Mouse (Mus musculus): Measurements from ENCODE around the gene Nup62.

The Nup62 gene

DNA sequence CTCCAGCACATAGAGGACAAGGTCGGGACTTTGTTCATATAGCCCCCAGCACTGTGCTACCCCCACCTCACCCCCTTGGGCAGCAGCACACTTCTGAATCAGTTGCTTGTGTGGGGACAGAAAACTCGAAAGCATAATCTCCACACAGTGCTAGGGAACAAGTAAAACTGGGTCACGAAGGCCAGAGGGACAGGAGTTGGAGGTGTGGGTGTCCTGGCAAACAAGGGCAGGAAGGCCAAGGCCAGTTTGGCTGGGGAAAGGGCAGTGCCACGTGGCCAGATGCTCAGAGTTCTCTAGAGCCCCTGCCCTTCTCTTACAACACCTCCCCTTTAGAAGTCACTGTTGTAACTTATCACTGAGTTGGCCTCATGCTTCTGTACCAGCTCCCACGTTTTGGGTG is 4.0 kb downstream of the Nup62 start:
- DNase-seq: no peak

DNA sequence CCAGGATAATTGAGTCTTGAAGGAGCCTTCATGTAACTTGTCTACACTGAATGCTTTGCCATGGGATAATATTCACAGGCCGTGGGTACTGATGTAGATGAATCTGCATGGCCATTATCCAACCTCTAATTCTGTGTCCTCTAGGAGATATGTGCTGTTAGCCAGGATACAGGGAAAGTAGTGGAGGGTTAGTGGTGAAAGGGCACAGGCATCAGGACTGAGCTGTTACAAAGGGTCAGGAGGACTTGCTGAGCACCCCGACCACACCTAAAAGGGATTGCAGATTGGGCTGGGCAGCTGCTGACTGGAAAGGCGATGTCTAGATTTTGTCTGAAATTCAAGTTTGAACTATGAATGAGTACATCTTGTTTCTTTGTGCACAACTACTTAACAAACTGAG is 4.6 kb downstream of the Nup62 start:
- DNase-seq: no peak

DNA sequence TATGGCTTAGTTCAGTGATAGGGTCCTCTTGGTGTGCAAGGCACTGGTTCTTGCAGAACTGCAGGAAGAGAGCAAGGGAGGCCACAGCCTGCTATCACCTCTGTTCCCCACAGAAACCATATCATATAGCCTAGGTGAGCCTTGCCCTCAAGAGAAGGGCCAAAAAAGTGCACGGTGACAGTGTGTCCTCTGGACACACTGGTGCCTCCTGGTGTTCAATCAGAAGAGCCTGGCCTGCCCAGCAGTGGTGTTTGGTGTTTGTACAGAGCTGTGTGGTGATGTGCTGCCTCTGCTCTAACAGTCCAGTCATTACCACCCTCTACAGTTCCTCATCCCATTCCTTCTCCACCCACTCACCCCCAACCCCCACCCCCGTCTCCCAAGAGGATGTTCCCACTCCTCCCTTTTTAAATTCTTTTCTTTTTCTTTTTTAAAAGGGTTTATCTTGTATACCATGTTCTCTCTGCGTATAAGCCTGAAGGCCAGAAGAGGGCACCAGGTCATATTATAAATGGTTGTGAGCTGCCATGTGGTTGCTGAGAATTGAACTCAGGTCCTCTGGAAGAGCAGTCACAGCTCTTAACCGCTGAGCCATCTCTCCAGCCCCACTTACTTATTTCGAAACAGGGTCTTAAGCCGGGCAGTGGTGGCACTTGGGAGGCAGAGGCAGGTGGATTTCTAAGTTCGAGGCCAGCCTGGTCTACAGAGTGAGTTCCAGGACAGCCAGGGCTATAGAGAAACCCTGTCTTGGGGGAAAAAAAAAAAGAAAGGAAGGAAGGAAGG is 6.0 kb downstream of the Nup62 start:
- no peak for DNase-seq

DNA sequence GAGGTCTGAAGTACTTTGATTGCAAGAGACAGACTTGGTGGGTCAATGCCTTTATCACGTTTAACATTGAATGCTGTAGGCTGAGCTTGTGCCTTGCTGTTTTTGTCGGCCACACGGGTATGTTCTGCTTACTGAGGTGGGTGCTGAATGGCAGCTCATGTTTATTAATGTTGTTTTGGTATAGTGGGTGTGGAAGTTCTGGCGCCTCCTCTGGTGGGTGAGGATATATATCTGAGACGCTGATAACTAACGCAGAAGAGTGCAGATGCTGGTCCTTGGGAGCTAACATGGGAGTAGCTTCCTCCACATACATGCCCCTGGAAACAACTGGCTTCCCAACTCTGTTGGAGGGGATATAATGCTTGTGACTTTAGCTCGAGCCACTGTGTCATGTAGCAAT is 7.5 kb downstream of the Nup62 start:
- no peak for DNase-seq

DNA sequence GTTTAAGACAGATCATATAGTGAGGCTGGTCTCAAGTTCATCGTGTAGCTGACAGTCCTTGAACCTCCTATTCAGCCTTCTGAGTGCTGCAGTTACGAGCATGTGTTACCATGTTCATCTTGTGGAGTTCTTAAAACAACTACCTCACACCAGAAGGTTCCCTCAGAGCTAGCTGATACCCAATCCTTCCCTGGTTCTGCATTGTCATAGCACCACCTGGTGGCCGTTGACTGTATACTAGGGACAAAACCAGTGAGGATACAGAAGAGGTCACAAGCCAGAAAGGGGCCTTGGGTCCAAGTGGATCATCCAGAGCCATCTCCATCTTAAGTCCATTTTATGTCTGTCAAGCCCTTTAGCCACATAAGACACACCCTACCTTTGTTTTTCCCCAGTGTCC is 9.0 kb downstream of the Nup62 start:
- DNase-seq: peak; percentile 79

DNA sequence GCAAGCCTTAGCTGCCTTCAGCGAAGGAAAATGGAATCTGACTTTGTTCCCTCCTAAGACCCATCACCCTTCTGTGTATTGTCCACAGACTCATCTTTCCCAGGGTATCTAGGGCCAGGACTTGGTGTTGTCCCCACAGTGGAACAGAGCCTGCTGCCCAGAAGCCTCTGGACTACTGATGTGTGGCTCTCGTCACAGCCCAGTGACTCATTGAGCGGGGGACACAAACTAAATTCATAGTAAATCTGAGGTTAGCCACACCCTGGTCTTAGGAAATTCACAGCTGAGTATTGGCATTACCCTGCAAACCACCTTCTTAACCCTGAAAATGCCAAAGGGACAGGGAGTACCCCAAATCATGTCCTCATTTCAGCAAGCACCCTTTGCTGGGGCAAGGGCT is 10.9 kb downstream of the Nup62 start:
- no peak for DNase-seq

DNA sequence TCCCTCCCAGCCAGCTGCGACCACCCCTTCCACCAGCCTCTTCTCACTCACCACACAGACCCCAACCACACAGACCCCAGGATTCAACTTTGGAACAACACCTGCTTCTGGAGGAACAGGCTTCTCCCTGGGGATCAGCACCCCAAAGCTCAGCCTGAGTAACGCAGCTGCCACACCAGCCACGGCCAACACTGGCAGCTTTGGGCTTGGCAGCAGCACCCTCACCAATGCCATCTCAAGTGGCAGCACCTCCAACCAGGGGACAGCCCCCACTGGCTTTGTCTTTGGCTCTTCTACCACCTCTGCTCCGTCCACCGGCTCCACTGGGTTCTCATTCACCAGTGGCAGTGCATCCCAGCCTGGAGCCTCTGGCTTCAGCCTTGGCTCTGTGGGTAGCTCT is 12.8 kb downstream of the Nup62 start:
- no peak for DNase-seq

DNA sequence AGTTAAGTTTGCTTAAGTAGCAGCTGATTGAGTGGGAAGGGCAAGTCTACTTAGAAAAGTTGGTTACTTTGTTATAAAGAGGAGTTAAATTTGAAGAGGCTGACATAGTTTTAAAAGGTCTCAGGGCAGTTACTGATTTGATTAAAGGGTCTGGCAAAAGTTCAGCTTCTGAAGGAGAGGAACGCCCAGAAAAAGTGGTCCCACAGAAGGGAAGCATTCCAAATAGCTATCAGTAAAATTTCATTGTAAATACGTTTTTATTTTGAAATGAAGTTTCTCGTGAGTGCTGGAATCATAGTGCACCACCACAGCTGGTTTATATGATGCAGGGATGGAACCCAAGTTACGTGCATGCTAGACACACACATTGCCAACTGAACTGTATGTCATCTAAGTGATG is 16.9 kb downstream of the Nup62 start:
- DNase-seq: no peak

DNA sequence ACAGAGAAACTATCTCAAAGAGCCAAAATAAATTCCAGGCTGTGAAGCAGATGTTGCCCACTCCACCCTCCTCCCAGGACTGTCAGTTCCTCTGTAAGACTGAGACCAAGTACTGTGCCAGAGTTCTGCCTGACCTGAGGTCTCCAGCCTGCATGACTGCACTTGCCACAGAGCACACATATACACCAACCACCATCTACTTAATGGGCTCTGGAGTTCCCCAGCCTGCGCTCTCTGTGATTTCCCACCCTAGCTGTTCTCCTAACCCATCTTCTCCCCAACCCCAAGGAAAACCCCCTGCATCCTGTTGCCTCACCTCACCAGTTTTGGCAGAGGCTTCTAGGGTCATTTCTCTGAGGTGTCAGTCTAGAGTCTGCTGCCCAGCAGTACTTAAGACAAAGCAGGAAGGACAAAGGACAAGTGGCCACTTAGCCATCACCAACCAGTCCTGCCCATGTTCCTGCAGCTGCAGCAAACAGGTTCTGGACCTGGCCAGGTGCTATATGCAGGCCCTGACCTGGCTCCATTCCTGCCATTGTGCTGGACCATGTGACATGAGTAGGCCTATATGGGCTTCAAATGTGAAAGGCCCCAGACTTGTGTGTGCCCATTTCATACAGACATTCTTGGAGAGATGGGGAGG is 19.6 kb downstream of the Nup62 start:
- no peak for DNase-seq

DNA sequence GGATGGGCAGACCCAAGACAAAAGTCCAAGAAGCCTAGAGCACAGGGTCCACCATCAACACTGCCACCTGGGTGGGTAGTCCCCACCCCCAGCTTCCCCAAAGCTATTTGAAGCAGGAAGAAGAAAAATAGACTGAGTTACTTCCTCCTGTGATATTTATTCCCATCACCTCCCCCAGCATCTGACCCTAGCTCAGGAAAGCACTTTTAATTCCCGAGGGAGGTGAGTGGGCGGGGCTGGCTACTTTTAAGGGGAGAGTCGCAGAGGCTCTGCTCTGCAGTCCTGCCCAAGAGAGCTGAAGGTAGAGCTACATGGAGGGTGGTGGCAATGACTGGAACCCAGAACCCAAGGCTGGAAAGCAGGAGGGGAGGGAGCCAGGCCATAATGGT is 20.1 kb downstream of the Nup62 start:
- DNase-seq: no peak

DNA sequence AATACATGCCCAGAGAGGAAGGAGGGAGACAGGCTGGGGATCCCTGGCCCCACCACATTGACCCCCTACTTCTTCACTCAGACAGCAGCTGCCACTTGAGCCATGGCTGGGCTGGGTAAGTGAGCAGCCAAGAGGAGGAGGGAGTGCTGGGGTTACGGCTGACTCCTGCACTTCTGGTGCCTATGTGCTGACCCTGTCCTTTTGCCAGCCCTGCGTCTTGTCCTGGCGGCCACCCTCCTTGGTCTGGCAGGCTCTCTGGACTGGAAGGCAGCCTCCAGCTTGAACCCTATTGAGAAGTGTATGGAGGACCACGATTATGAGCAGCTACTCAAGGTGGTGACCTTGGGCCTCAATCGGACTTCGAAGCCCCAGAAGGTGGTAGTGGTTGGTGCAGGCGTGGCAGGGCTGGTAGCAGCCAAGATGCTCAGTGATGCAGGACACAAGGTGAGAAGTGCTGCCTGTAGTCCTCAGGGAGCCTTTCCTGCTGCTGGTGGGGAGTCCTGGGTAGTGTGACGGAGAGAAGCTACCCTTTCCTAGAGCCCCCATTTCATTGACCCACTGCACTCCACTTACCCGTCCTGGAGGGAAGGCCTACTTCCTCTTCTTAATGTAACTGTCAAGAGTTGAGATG is 20.6 kb downstream of the Nup62 start:
- DNase-seq: no peak

DNA sequence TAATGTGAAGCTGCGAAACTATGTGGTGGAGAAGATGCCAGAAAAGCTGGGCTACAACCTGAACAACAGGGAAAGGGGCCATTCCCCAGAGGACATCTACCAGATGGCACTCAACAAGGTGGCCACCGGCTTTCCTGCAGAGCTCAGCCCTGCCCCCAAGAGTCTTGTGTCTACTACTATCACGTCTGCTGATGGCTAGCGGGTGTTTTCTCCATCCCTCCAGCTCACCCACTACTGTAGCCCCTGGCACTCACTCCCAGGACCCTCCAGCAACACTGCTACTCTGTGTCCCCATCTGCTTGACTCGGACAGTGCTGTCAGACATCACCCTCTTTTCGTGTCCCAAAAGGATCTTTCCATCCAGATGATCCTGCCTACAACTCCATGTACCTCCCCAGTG is 22.2 kb downstream of the Nup62 start:
- DNase-seq: no peak

DNA sequence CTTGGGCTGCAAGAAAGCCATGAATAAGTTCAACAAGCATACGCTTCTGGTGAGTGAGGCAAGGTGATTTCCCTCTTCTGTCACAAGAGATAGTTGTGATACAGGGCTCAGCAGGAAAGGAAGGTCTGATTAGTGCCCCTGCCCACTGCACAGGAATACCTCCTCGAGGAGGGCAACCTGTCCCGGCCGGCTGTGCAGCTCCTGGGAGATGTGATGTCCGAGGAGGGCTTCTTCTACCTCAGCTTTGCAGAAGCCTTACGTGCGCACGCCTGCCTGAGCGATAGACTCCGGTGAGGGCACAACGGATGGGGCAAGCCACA is 23.2 kb downstream of the Nup62 start:
- no peak for DNase-seq

DNA sequence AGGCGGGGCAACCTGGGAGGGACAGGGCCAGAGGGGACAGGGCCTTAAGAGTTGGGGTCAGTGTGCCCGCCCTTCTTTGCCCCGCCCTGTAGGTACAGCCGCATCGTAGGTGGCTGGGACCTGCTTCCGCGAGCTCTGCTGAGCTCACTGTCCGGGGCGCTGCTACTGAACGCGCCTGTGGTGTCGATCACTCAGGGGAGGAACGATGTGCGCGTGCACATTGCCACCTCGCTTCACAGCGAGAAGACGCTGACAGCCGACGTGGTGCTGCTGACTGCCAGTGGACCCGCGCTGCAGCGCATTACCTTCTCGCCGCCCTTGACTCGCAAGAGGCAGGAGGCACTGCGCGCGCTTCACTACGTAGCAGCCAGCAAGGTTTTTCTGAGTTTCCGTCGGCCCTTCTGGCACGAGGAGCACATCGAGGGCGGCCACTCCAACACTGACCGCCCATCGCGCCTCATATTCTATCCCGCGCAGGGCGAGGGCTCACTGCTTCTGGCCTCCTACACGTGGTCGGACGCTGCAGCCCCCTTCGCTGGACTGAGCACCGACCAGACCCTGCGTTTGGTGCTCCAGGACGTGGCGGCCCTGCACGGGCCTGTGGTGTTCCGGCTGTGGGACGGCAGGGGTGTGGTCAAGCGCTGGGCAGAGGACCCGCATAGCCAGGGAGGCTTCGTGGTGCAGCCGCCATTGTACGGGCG is 23.8 kb downstream of the Nup62 start:
- no peak for DNase-seq

DNA sequence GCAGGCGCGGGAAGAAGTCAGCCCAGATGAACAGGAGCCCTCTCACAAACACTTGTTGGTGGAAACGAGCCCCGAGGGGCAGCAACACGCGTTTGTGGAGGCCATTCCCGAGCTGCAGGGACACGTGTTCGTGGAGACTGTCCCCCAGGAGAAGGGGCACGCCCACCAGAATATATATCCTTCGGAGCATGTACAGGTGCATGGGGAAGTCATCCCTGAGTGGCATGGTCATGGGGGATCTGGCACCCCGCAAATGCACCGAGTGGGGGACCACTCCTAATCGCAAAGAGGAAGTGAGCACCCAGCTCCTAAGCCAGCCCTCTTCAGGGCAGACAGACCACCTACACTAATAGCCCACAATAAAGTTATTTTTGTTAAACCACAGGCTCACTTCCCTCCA is 24.5 kb downstream of the Nup62 start:
- no peak for DNase-seq

DNA sequence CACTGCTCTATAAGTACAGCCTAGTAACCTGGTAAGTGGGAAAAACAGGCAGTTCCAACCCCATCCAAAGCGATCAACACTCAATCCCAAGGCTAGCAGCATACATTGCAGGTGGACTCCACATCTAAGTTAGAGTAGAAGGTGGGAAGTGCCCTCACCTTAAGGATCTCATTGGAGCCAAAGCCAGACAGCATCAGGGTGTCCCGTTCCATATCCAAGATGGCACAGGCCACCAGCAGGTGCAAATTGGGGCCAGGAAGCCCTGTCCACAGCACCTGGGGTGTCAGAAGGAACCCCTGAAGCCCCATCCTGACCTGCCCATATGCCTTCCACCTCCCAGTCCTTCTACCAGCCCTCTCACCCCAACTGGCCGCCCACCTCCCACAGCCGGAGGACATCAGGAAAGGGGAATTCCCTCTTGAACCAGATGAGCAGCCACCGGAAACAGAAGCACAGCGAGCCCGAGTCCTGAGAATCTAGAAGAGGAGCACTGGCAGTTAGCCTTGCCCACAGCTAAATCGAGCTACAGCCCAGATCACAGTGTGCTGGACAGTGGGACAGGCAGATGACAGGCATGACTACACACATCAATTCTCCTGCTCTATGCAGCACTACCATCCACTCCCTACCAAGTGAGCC is 26.1 kb downstream of the Nup62 start:
- DNase-seq: no peak

DNA sequence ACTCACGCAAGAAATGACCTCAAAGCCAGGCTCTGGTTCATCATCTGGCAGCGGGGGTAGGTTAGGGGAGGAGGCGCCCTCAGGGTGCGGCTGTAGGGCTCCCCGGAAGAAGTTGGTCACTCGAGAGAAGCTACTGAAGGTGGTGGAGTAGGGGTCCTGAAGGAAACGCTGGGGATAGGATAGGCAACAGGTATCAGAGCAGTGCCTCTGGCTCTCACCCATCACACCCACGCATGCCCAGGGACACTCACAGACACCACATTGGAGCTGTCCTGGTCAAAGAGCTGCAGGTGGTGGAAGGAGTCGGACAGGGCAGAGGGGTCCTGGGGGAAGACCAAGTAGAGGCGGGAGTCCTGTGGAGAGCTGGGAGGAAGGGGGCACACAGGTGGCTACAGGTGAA is 29.1 kb downstream of the Nup62 start:
- no peak for DNase-seq

DNA sequence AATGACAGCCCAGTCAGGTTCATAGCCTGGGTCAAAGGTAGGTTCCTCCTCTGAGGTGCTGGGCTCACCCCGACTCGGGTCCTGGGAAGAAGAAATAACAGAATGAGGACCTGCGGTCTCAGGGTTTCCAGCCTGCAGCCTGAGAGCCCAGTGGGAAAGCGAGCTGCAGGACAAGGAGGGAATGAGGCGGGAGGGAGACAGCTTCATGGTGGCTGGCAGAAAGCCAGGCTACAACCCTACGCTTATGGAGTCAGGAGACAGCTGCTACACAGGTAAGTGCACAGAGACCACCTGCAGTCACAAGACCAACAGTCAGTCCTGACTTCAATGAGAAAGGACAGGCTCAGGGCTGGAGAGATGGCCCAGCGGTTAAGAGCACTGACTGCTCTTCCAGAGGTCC is 30.9 kb downstream of the Nup62 start:
- DNase-seq: peak; percentile 32

DNA sequence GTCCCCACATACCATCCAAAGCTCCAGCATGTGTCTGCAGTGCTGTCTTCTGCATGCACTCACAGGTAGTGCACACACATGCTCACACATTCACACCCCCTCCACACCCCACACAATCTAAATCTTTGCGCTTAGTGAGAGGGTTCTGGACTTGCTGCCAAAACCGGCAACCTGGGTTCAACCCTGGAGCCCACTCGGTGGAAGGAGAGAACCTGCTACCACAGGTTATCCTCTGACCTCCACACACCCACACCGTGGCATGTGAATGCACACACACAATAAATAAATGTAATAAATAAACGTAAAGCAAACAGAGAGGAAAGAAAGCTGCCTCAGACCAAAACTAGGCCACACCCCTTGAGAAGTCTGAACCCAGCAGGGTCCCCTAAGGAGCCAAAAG is 31.9 kb downstream of the Nup62 start:
- DNase-seq: peak; percentile 38

DNA sequence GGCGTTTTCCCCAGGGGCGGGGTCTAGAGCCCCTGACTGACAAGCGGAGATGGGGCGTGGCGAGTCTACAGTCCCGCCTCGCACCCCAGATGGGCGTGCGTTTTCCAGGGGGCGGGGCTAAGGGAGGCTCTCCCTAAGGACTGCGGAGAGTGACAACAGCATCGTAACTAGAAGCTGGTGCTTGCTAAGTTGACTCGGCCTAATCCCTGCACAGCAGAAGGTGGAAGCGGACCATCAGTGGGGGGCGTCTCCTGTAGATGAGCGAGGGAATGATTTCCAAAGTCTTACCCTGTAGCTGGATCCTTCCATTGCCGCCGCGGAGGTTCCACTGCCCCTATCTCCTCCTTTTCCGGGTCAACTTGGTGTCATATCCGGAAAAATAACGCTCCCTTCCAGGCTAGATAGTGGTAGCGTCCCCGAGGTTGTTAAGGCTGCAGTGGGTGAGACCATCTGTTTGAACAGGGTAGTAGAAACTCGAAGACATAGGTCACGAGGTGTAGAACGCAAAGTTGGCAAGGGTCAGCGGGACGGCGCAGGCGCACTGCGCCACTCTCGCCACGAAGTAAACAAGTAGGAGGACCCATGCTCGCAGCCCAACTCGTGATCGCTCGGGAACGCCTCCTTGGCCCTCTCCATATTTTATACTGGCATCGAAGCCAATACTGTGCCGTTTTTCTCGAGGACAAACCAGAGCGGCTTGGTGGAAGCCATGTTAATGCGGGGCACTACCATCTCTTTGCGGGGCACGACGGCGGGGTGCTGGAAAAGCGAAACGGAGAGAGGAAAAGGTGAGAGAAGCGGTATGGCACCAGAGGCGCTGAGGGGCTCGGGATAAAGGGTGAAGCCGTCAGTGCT is 32.9 kb downstream of the Nup62 start, which contains the start of the genes Akt1s1 and Tbc1d17:
Akt1s1 (plus strand) TSS at position 431 of the 855 bp plus-strand sequence.
Tbc1d17 (minus strand) TSS at position 519 of the 855 bp plus-strand sequence.
- peak; percentile 100 for DNase-seq

DNA sequence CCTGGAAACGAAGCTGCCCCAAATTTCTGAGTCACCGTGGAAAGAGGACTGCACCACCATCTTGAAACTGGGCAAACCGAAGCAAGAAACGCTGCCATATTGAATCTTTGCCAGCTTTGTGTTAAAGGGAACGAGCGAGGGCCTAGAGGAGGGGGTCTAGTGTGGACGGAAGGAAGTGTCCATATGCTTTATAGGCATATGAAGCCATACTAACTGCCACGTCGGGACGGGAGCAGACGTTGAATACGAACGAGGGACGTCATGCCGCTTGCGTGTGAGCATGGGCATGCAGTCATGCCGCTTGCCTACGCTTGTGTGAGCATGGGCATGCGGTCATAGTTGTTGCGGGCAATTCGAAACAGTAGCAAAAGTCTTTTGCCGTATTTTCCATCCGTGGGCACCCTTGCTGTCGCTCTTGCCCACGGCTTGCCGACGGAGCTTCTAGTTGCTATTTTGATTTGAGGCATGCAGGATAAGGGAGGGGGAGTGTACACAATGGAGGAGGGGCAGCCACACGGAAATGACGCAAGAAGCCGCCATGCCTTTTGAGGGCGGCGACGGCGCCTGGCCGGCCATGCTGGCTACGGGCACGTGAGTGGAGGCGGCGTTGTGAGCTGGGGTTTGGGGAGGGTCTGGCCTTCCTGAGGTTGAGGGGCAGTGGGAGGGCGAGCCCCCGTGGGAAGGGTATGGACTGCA is 33.7 kb downstream of the Nup62 start:
- peak; percentile 96 for DNase-seq

DNA sequence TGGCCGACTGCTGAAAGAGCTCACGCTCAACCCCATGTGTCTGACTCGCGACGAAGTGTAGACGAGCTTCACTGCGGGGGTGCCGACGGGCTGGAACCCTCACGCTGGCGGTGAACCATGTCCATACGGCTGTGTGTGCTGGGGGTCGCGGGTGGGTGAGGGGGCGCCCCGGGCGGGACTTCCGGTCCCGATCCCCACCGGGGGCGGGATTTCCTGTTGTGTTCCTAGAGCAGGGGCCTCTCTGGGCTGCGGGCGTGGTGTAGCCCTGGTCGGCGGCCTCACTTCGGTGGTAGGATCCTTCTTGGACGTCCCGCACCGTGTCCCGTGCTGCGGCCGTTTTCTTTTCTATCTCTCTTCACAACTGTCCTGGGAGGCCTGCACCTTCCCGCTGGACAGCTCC is 34.3 kb downstream of the Nup62 start:
- DNase-seq: peak; percentile 73

Data from kidney, adult 9 months (tissue).